Mouse (Mus musculus): Measurements from ENCODE around the gene Tradd.
"Not testable (repeated sequence)": the region's sequence is repeated elsewhere in the genome, so short reads cannot be mapped to it uniquely, and the experiment has no call there.

Tradd gene

GRCm38 (mm10) chr8:105252680-105253537, 11.5 kb downstream of the Tradd start:
- in situ Hi-C loops (cut with MboI; ENCODE audit: low sequenced_read_pairs) = no loop called here

- in situ Hi-C loops (cut with MboI; ENCODE audit: low sequenced_read_pairs) = no loop called here
These were observed 12.5 kb downstream of the Tradd start for GRCm38 (mm10) chr8:105251954-105252353.

GRCm38 (mm10) chr8:105241016-105241415, 23.4 kb downstream of the Tradd start:
- in situ Hi-C loops (cut with MboI; ENCODE audit: low sequenced_read_pairs) = no loop called here

GRCm38 (mm10) chr8:105237442-105238142, 26.8 kb downstream of the Tradd start:
- in situ Hi-C loops (cut with MboI; ENCODE audit: low sequenced_read_pairs) = no loop called here

- in situ Hi-C loops (cut with MboI; ENCODE audit: low sequenced_read_pairs) = no loop called here
These were observed 29.2 kb downstream of the Tradd start for GRCm38 (mm10) chr8:105235206-105235605.

- in situ Hi-C loops (cut with MboI; ENCODE audit: low sequenced_read_pairs) = no loop called here
These were observed 31.1 kb downstream of the Tradd start for GRCm38 (mm10) chr8:105233126-105233935.

- in situ Hi-C loops (cut with MboI; ENCODE audit: low sequenced_read_pairs) = not testable (repeated sequence)
These were observed 32.1 kb downstream of the Tradd start for GRCm38 (mm10) chr8:105232321-105232693.

GRCm38 (mm10) chr8:105231503-105232320, 32.7 kb downstream of the Tradd start:
- in situ Hi-C loops (cut with MboI; ENCODE audit: low sequenced_read_pairs) = no loop called here

GRCm38 (mm10) chr8:105225917-105226316, 38.5 kb downstream of the Tradd start:
- in situ Hi-C loops (cut with MboI; ENCODE audit: low sequenced_read_pairs) = no loop called here

GRCm38 (mm10) chr8:105225272-105225593, 39.2 kb downstream of the Tradd start:
- in situ Hi-C loops (cut with MboI; ENCODE audit: low sequenced_read_pairs) = no loop called here

GRCm38 (mm10) chr8:105224413-105225271, 39.8 kb downstream of the Tradd start, which contains the start of gene D230025D16Rik:
Gene D230025D16Rik, plus strand, starts transcription at chr8:105225145.
- in situ Hi-C loops (cut with MboI; ENCODE audit: low sequenced_read_pairs) = no loop called here

- in situ Hi-C loops (cut with MboI; ENCODE audit: low sequenced_read_pairs) = no loop called here
These were observed 40.6 kb downstream of the Tradd start for GRCm38 (mm10) chr8:105223850-105224249.

- in situ Hi-C loops (cut with MboI; ENCODE audit: low sequenced_read_pairs) = no loop called here
These were observed 46.4 kb downstream of the Tradd start for GRCm38 (mm10) chr8:105217926-105218522.

GRCm38 (mm10) chr8:105214104-105214503, 50.3 kb downstream of the Tradd start:
- in situ Hi-C loops (cut with MboI; ENCODE audit: low sequenced_read_pairs) = no loop called here

GRCm38 (mm10) chr8:105209153-105210110, 55.0 kb downstream of the Tradd start:
- in situ Hi-C loops (cut with MboI; ENCODE audit: low sequenced_read_pairs) = no loop called here

Measured in CH12F3 (cell line).